Mouse (Mus musculus) urinary bladder, postnatal 36 days (tissue): ENCODE measurements around the gene Socs7.
A peak's percentile ranks its signal among the peaks of the same experiment; 100 is the strongest.

Experiments used
- DNase-seq, 2 experiments: peaks; one replicate each; pipeline ENCODE4 v3.0.0; 2022; ENCODE audit warnings: low spot score in 2 of 2, mixed read lengths in 1 of 2

The Socs7 gene

GRCm38 (mm10) chr11:97343175-97343574 is 19.2 kb upstream of the Socs7 start:
- DNase-seq = no peak

DNA sequence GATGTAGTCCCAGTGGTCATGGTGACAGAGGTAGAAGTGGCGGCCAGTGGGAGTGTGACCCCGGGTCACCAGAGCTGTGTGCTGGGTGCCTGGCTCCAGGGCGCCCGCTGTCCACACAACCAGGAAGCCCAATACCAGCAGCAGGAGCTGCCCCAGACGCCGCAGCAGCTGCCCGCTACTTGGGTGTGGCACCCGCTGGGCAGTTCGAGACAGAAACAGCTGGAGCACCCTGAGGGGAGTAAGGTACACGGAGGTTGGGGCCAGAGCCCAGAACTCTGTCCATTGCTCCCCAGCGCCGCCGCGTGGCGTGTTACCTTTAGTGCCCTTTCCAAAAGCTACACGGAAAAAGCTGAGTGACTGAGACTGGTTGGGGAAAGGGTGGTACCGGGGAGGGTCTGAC is 18.7 kb upstream of the Socs7 start:
- peak in 1 of 2 experiments; percentile 31 for DNase-seq

- no peak for DNase-seq
Observed at GRCm38 (mm10) chr11:97345446-97345845, 16.9 kb upstream of the Socs7 start.

DNA sequence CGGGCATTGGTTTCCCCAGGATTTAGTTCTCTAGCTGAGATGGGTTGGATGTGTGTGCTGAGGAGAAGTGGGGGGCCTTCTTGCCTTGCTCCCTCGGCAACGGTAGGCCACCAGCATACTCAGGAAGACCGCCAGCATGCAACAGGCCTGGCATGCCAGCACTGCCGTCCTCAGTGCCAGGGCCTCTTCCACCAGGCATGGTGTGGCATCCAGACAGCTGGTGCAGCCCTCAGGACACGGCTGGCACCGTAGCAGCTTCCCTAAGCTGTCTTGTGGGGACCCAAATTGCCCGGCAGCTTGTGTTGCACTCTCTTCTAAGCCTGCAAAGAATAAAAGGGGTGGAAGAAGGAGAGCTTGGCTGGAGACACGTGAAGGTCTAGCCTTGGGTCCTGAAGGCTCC is 16.0 kb upstream of the Socs7 start:
- DNase-seq = no peak

DNA sequence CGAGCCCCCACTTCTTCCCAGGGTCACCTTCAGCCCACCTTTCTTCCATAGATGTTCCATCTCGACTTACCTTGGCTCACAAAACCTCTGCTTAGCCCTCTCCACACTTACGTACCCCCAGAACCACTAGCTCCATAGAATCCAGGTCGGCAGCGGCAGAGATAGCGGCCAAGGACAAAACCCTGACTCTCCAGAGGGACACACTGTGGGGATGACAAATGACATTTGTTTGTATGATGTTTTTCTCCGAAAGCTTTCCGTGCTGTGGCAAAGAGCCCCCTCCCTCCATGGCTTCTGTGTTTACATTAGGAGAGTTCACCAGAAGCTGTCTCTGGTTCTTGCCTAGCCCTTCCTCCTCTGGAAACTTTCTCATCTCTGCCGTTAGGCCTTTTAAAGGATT is 15.1 kb upstream of the Socs7 start:
- no peak for DNase-seq

DNA sequence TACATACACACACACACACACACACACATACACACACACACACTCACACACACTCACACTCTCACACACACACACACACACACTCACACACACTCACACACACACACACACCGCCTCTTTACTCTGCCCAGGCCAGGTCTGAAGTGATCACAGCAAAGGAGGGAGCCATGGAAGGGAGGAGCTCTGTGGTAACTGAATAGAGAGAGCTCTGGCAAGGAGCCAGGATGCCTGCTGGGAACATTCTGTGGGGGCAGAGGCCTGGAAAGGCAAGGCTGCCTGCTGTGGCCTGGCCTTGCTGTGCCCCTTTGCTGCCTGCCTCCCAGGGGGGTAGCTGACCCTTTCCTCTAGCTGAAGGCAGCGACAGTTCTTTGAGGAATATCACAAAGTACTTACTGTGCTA is 12.3 kb upstream of the Socs7 start:
- peak in 1 of 2 experiments; percentile 53 for DNase-seq

GRCm38 (mm10) chr11:97352027-97352684 is 10.2 kb upstream of the Socs7 start, which contains the start of gene Gpr179:
Gpr179 (minus strand) TSS chr11:97352077.
- no peak for DNase-seq

DNA sequence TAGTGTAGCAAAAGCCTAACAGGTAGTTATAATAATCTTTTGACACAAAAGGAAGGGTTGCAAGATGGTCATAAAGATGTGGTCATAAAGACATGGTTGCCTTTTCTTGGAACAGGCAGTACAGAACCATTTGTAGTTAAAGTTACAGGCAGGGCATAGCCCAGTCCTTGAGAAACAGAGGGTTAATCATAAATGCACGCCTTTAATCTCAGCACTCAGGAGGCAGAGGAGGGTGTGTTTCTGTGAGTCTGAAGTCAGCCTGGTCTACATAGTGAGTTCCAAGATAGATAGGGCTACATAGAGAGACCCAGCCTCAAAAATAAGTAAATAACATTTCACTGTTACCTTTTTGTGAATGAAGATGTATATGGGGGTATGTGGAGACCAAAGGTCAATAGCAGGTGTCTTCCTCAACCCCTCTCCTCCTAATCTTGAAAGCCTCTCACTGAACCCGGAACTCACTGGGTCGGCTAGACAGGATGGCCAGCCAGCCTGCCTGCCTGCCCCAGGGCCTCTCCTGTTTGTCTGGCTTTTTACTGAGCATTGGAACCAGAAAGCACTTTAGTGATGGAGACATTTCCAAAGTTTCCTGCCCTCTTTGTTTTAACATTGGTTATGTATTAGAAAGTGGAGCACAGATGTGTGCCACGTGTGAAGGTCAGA is 9.3 kb upstream of the Socs7 start:
- DNase-seq = no peak

GRCm38 (mm10) chr11:97354646-97355045 is 7.7 kb upstream of the Socs7 start:
- DNase-seq = no peak

DNA sequence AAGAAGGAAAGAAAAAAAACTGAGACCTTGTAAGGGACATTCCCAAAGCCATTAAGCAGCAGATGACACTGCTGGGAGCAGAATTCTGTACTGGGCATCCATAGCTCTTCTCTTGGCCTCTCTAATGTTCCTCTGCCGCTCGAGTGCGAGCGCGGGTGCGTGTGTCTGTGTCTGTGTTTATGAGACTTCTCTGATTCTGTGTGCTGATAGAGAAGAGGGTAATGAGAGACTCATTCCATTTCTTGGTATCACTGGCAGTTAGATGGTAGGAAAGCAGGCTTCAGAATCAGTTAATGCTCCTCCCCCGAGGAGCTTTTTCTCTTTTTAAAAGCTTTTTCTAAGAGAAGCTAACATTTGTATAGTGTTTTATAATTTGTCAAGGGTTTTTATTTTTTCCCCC is 7.1 kb upstream of the Socs7 start:
- DNase-seq = no peak

GRCm38 (mm10) chr11:97357663-97358062 is 4.7 kb upstream of the Socs7 start:
- peak; percentile 55 to 72 for DNase-seq

GRCm38 (mm10) chr11:97362649-97362942 is 245 bp downstream of the Socs7 start:
- DNase-seq = peak; percentile 31 to 37

GRCm38 (mm10) chr11:97362943-97363643 is 742 bp downstream of the Socs7 start:
- peak in 1 of 2 experiments; percentile 19 for DNase-seq

DNA sequence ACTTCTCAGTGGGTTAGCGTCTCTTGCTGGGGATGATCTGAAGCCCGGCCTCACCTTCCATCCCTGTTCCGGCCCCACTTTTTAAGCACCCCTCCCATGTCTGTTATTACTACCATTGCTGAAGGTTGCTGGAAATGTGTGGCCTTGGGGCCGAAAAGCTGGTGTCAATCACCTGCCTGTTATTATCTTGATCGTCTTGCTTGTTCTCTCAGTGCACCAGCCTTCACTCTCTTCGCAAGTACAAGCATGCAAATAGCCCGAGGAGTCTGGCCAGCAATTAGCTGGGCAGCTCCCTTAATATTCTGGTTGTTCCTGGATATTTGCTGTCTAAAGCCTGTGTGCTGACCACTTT is 1.3 kb downstream of the Socs7 start:
- no peak for DNase-seq

DNA sequence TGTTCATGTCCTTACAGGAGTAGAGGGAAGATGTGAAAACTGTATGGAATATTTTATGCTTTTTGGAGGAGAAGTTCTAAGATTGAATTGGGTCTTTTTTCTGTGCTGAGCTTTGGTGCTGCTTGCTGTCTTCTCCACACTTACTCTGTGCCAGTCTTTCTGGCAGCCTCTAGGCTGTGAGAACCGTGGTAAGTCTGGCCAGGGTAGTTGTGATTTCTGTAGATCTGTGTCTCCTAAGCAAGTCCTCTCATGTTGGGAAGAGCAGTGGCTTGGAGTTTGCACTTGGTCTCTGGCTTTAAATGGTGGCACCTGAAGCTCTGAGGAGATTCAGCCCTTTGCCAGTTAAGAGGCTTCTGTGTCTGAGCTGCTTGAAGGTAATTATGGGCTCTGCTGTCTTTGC is 3.2 kb downstream of the Socs7 start:
- no peak for DNase-seq

DNA sequence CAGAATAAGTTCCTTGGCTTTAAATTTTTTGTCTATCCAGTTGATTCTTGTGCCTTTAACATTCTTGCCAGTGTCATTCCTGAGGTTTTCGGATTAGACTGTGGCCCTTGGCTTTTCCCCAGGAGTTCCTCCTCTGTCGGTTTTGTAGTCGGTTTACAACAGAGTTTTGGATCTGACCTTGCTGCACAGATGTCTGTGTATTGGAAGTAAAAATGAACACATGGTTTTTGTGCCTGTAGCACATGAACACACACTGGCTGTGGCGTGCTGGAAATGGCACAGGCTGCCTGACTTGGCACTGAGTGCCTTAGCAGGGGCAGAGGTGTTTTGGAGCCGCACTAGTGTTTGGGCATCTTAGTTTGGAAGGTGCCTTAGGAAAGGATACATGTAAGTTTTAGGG is 6.2 kb downstream of the Socs7 start:
- DNase-seq = no peak

DNA sequence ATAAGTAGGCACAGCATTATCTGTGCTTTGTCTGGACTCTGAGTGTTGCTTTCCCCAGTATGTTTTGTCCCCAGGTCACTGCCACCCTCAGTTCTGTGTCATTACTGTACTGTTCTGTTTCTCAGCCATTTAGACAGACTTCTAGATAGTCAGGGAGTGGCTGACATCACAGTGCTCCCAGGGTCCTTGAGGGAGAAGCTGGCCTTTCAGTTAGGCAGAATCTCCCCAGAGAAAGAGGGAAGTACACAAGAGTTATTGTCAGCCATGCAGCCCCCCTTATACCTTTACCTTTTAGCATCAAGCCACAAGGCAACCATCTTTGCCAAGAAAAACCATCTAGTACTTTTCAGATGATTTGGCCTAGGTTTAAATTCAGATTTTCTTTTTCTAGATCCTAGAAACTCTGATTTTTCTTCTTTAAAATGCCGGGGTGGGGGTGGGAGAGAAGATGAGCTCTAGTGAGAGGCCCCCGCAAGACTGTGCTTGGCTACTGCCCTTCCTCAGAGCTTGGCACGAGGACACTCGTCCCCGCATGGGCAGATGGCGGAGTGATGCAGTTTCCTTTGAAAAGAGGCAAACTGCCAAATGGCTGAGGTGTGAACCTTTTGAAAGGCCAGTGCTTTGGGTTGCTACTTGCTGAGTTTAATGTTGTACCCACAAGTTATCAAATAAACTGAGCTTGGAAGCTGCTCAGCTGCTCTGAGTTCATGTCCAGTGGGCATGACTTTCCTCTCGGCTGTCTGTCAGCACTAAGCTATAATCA is 8.2 kb downstream of the Socs7 start:
- no peak for DNase-seq

DNA sequence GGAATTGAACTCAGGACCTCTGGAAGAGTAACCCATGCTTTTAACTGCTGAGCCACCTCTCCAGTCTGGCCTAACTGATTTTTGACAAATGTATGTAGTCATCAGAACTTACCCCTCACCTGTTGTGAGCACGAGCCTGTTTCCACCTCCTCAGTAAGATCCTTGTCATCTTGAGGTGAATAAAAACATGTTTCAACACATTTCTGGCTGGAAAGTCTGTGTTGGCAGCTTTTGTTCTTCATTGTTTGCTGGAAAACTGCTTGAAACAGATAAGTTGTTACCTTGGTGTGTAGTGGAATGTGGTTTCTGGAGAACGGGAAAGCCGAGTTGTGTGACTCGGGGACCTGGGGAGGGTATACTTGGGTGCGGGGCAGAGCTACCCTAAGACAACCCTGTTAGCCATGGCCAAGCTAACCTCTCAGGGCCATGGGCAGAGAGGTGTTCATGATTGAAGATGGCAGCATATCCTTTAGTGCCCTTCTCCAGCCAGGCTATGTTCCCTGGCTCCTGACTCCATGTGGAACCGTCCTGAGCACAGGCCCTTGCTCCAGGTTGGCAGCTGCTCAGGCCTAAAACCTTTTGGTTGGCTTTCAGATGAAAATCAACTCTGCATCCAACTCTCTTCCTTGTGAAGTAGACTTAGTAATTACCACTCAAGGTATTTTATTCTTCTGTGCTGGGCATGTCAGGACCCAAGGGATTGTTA is 10.0 kb downstream of the Socs7 start:
- no peak for DNase-seq

DNA sequence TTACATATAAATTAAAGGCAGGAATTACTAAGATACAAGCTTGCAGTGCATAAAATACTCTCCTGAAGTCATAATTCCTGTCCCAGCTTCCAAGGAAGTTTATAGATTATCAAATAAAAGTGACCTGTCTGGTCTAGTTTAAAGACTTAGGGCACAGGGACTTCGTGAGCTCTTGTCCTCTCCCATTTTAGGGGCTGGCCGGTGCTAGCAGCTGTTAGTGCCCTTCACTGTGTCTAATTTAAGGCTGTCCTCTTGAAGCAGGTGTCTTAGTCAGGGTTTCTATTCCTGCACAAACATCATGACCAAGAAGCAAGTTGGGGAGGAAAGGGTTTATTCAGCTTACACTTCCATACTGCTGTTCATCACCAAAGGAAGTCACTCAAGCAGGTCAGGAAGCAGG is 11.1 kb downstream of the Socs7 start:
- DNase-seq = no peak

GRCm38 (mm10) chr11:97380036-97380435 is 17.7 kb downstream of the Socs7 start:
- DNase-seq = no peak

DNA sequence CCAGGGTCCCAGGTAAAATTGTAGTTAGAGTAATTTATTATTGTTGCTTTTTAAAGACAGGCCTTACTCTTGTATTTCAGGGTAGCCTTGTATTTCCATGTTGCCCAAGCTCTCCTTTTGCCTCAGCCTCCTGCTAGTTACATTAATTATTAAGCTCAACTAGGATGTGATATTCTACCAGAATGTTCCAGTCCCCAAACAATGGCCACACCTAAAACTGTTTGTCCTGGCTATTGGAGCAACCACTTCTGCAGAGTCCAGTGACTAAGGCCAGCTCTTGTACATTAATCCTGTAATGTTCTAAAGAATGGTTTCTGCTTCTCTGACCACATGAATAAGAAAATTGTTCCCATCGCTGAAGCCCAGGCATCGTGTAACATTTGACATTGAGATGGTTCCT is 20.7 kb downstream of the Socs7 start:
- no peak for DNase-seq

- DNase-seq = no peak
Observed at GRCm38 (mm10) chr11:97383764-97384163, 21.4 kb downstream of the Socs7 start.
